Mouse (Mus musculus) hindbrain, embryonic 13.5 days (tissue): ENCODE measurements around the gene Azin2. TPM values are rescaled to one million over a fixed set of nuclear protein-coding genes. Genes with fewer than 3 reads are reported as not detected.

Source experiments
- polyA plus RNA-seq: library from polyadenylated mRNA; unstranded; fragments of >200 nt; fragmentation: Nextera tagmentation; extraction: Ambion mirVana; gene quantifications from 2 replicates; pipeline ENCODE4 v1.2.1, GENCODE M21; 2015

The Azin2 gene
- polyA plus RNA-seq, 1 experiment from 2014 or later = 18.4 TPM

Other genes starting within 250 kb of the Azin2 start
- gene A3galt2, start 207.1 kb downstream of the Azin2 start, polyA plus RNA-seq = 0.38 and 0.53 TPM in 2 replicates
- gene Zfp362, start 156.4 kb downstream of the Azin2 start, polyA plus RNA-seq = 36.9 and 39.0 TPM in 2 replicates
- 19.2 and 20.0 TPM in 2 replicates for gene Trim62, start 78.9 kb downstream of the Azin2 start, polyA plus RNA-seq
- gene Ak2, start 29.5 kb upstream of the Azin2 start, polyA plus RNA-seq = 90.4 and 92.7 TPM in 2 replicates
- 25.1 and 25.3 TPM in 2 replicates for gene Rnf19b, start 95.8 kb upstream of the Azin2 start, polyA plus RNA-seq
- not detected in 2 replicates for gene Tmem54, start 143.1 kb upstream of the Azin2 start, polyA plus RNA-seq
- 36.3 and 39.7 TPM in 2 replicates for gene Hpca, start 159.6 kb upstream of the Azin2 start, polyA plus RNA-seq
- gene Fndc5, start 174.6 kb upstream of the Azin2 start, polyA plus RNA-seq = 5.4 and 6.5 TPM in 2 replicates
- gene S100pbp, start 227.3 kb upstream of the Azin2 start, polyA plus RNA-seq = 17.6 and 18.0 TPM in 2 replicates
- gene Yars, start 227.3 kb upstream of the Azin2 start, polyA plus RNA-seq = 104 and 106 TPM in 2 replicates